Mouse (Mus musculus) adrenal gland, adult 10 weeks (tissue): ENCODE measurements around the gene Hoxd1. TPM values are rescaled to one million over a fixed set of nuclear protein-coding genes. Genes with fewer than 3 reads are reported as not detected.

ENCODE experiments used
- polyA plus RNA-seq: library from polyadenylated mRNA; stranded (reverse); fragments of 350-450 nt; fragmentation: Illumina TruSeq; extraction: RNeasy Lipid Tissue Mini Kit (QIAGEN cat#74804); gene quantifications from one replicate; pipeline ENCODE4 v1.2.3, GENCODE M21; 2014; ENCODE audit warnings: low read depth, low replicate concordance

Gene Hoxd1
- polyA plus RNA-seq = not detected

GRCm38 (mm10) chr2:74762522-74763244 lies at the start of gene Hoxd1:
TSS of gene Hoxd1 (plus strand) at chr2:74762980.

GRCm38 (mm10) chr2:74726551-74726950 lies 36.2 kb upstream of the Hoxd1 start, which contains the start of gene Gm28230:
TSS of gene Gm28230 (plus strand) at chr2:74726728.

Other genes starting within 250 kb of the Hoxd1 start
- gene Lnpk, start 183.5 kb upstream of the Hoxd1 start, polyA plus RNA-seq = 47.4 TPM
- not detected for gene Evx2, start 103.4 kb upstream of the Hoxd1 start, polyA plus RNA-seq
- not detected for gene Hoxd13, start 94.7 kb upstream of the Hoxd1 start, polyA plus RNA-seq
- not detected for gene Hoxd12, start 88.0 kb upstream of the Hoxd1 start, polyA plus RNA-seq
- gene Hoxd11, start 83.4 kb upstream of the Hoxd1 start, polyA plus RNA-seq = not detected
- 0.29 TPM for gene Hoxd10, start 71.1 kb upstream of the Hoxd1 start, polyA plus RNA-seq
- 2.2 TPM for gene Hoxd9, start 65.3 kb upstream of the Hoxd1 start, polyA plus RNA-seq
- 46.0 TPM for gene Hoxd8, start 58.4 kb upstream of the Hoxd1 start, polyA plus RNA-seq
- 0.99 TPM for gene Hoxd3, start 51.1 kb upstream of the Hoxd1 start, polyA plus RNA-seq
- 5.1 TPM for gene Hoxd4, start 51.1 kb upstream of the Hoxd1 start, polyA plus RNA-seq
- 0.35 TPM for gene Gm28230, start 36.3 kb upstream of the Hoxd1 start, polyA plus RNA-seq
- gene Mtx2, start 62.8 kb downstream of the Hoxd1 start, polyA plus RNA-seq = 252 TPM